Mouse (Mus musculus) layer of hippocampus, postnatal 25 days (tissue): Measurements from ENCODE around the gene Fndc9. TPM values are rescaled to one million over a fixed set of nuclear protein-coding genes. Genes with fewer than 3 reads are reported as not detected.

Source experiments
- DNase-seq, 2 experiments: peaks; one replicate each; pipeline ENCODE4 v3.0.0; 2022; ENCODE audit warnings: mixed read lengths in 2 of 2, low spot score in 1 of 2; ENCODE audit errors: extremely low spot score in 1 of 2
- total RNA-seq, 2 experiments: library from RNA; stranded (reverse); gene quantifications; 2 replicates each; pipeline ENCODE4 v1.2.3; 2021

The Fndc9 gene
- under 1 TPM; 0.71 to 0.77 TPM for total RNA-seq

DNA sequence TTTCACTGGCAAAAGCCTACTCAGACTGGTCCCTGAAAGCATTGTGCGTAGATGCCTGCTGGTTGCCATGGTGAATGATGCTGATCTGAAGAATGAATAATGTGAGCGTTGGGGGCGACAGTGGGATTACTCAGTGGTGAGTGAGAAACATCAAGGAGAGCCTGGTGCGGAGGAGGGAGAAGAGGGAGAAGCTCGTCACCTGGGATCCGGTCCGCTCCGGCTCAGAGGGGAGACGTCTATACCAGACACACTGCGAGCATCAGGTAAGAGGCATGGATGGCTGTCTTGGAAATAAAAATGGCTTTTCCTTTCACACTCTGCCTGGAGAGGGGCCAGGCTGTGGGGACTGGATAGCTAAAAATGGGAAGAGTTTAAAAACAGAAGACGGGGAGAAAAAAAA, at the start of gene Fndc9:
TSS of gene Fndc9 (plus strand) at position 198 of the 400 bp plus-strand sequence.
- no peak for DNase-seq

DNA sequence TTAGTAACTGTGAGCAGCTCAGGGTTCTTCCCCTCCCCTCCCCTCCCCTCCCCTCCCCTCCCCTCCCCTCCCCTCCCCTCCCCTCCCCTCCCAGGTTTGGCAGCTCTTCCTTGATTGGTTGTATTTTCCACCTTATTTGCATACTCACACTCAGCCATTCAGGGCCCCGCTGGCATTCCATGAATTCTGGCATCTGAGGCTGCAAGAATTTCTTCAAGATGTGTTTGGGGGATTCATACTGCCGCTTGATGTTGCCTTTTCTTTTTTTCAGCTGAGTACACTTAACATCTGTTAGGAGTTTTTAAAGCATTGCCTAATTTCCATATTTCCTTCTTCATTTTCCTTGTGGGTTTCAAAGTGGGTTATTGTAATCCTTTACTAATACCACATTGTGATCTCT, 47.0 kb upstream of the Fndc9 start:
- no peak for DNase-seq

DNA sequence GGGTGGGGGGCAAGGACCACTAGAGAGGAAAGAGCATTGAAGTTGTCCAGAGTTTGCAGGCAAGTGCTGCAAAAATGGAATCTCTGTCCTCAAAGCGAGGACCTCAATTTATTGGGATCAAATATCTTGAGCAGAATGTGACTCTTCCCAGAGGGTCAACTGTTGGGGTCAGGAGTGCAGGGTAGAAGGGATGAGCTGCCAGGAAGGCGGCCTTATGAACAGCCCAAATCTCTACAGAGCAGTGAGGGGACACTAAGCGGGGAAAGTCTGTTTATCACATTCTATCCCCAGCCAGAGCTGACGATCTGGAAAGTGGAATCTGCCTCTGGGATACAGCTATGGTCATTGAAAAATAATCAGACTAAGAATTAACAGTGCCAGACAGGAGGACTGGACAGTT, 41.2 kb upstream of the Fndc9 start:
- no peak for DNase-seq

DNA sequence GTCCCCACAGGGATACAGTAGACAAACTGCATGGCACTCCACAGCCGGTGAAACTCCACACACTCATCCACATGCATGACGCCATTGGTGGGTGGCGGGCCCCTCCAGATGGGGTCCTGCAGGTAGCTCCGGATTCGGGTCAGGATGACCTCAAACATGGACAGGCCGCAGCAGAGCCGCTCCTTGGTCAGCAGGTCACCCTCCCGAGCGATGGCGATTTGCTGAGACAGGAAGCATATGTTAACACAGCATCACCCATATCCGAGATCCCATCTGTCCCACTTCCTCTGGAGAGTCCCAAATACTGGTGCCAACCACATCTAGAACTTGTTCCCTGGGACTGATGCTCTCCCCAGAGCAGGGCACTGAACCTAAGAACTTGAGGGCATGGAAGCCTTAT, 34.7 kb upstream of the Fndc9 start:
- DNase-seq, result no peak

DNA sequence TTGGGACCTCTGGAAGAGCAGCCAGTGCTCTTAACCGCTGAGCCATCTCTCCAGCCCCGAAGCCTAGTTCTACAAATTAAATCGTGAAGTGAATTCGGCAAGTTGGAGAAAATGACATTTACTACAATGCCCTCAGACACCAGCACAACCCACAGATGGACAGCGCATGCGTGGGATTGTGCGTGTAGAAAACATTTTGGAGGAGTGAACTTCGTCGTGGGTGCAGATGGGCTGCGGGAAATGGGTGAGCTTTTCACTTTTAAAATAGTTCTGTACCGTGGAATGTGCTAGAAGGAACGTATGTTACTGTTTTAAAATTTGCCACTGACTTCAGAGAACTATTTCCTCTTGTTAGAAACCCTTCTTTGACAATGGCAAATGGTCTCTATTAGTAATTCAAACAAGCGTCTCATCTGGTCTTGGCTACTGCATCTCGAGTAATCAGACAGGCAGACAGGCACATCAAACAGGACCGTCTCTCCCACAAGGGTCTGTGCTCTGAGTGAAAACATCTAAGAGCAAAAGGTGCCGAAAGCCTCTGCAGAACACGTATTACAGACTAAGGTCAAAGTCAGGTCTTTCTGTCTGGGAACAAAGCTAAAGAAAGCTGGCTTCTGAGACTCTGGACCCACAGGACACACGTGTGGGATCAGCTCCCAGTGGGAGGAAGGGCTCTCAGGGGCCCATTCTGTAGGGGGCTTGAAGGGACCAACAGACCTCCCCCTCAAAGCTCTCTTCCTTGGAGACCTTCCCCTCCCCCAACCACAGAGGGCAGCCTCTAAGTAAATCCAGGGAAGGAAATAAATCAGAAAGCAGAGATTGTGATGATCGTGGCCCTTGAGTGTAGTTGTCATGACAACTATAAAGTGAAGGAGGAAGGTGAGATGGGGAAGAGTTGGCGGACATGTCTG, 33.4 kb upstream of the Fndc9 start:
- no peak for DNase-seq

DNA sequence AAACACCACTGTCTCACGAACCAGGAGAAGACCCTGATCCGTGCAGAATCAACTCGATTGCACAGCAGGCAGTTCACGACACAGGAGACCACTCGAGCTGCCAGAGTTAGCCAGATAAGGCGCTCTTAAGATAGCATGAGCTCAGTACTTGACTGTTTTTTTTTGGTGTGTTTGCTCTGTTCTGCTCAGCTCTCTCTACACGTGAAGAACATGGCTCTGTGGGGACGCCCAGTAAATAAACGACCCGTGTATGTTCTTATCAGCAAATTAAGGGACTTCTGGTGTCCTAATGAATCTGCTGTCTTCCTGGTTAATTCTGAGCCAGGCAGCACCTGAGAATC, 32.8 kb upstream of the Fndc9 start:
- no peak for DNase-seq

DNA sequence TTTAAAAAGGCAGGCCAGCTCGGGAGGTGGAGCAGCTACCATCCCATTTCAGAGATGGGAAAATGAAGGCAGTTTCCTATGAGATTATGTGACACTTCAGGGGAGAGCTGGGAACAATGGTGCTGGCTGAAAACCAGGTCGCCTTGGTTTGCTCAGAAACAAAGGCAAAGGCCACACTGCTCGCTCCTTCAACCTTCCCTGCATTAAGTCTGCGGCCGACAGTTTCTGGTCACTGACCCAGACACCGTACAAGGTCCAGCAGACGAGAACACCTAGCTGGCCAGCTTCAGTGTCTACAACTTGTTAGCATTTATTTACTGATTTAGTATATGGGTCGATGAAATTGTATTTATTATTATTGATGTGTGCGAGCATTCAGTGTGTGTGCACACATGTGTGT, 30.5 kb upstream of the Fndc9 start:
- no peak for DNase-seq

DNA sequence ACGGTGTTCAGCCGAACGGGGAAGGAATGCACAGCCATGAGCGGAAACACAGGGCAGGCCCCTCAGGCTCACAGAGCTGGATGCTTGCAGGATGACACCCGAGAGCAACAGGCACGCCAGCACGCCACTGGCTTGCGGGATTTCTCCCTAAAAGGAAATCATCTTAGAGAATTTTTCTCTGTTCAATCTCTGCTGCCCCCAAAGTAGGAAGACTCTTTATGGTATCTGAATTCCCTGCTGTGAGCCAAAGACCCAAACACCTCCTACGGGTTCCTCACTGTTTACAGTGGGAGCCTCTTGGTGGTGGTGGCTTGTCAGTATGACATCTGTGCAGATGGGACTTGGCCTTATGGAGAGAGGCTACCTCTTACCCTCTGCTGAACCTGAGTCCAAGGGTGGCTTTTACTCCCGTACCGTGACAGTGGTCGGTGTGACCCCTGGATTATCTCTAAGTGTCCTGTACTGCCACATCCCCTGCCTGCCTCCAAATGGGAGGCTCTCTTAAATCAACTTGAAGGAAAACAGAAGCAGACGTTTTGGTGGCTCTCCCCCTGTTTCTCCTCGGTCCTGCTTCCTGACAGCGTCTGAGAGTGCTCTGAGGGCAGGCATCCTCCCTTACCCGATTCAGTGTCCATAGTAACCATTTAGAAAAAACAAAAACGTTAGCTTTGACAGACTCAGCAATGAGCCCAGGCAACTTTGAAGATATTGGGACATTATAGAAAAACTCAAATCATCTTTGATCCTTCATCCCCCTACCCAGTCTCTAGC, 29.5 kb upstream of the Fndc9 start:
- no peak for DNase-seq

DNA sequence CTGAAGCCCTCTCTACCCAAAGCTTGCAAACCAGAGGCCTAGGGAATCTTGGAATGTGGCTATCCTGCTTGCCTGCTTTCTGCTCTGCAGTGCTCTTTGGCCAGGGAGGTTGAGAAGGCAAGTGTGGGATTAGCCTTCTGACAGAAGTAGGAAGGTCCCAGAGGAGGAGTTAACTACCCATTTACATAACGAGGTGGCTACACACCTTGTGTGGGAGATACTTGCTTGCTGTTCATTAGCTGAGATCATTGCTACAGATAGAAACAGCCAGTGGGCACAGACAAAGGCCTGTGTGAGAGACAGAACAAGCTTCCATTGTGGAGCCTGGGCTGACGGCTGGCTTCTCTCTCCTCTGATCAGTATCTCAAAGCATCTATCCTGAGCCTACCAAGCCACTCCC, 25.4 kb upstream of the Fndc9 start:
- no peak for DNase-seq

DNA sequence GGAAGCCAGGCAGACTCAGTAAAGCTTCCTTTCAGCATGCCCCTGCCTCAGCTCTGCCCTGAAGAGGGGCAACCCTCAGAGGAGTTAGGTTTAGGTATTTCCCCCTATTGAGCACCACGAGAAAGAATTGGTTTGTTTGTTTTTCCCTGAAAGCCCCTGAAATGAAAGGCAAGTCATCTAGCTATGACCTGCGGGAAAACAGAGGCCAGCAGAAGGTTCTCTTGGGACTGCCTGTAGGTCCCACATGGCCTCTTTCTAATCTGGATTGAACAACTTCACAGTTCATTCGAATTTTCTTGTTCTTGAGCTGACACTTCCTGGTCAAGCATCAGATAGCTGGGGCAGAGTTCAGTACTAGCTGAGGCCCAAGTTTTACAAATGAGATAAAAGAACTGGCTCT, 23.5 kb upstream of the Fndc9 start:
- DNase-seq, result no peak

DNA sequence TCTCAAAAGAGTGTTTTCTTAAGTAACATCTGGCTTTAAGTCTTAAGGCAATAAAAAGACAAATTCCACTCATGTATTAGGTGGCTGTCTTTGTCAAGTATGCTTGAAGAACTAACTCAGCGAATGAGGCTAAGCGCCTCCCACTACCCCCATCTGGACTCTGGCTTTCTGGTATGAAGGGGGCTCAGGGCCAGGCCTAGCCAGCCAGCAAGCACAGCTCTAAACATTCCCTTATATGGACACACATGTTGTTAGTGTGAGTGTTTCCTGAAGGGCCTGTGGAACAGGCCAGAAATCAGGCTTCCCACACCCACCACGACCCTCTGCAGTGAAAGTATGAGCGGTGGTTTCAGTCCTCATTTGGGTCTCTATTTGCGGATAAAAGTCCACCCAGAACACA, 21.5 kb upstream of the Fndc9 start:
- no peak for DNase-seq

DNA sequence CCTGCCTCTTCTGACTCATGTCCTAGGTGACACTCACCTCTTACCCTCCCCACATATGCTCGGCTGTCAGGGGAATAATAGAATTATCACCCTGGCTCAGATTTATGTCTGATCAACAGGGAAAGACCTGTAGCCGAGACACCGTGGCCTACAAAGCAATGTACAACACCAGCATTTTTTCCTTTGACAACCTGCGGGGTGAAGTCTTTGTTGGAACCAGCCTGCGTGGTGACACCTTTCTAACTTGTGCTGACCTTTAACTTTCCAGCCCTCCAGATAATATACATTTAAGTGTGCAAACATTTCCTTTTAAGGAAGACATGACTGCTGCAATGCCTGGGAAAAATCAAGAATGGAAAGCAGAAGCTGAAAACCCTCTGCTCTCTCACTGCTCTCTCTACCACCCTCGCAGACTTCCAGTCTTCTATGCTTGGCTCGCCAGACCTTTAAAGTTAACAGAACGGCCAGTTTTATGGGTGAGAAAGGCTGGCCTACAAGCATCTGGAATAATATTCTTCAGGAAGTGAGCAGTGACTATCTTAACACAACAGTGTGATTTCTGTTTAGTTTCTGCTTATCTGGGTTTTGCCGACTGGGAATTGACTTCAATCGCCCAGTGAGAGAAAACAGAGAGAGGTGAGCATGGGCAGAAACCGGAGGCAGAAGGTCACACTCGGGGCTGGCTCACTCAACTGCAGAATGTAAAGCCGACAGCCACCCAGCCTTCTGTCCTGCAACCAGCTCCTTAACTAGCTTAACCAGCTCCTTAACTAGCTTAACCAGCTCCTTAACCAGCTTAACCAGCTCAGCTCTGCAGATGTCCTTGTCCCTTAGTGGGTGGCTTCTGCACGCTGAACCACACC, 20.7 kb upstream of the Fndc9 start:
- no peak for DNase-seq

DNA sequence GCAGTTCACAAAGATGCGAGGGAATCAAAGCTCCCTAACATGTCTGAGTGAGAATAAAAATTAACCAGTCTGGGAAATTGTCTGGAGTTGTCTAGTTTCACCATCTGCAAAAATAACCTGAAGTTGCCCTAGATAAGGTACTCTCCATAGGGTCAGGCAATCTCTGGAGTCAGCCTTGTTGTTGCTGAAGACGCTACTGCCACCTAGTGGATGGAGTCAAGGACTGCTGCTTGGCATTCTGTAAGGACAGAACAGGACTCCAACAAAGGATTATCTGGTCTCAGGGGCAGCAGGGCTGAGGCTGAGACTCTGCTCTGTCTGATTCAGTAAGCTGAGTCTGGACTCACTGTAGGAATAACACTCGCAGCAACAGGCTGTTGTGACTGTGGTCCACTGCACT, 20.0 kb upstream of the Fndc9 start:
- DNase-seq, result peak in 1 of 2 experiments; percentile 31

DNA sequence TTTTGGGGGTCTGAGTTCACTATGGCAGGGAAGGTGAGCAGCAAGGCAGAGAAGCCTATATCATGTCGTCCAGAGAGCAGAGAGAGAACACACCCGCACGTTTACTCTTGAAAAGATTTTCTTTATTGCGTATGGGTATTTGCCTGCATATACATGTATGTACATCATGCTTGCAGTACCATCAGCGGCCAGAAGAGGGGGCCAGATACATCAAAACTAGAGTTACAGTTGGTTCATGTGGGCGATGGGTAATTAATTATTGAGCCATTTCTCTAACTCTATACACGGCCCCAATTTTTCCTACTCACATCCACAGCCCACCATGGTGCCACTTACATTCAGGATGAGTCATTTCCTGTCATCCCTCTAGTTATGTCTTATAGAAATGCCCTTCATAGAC, 18.7 kb upstream of the Fndc9 start:
- DNase-seq, result peak in 1 of 2 experiments; percentile 60

DNA sequence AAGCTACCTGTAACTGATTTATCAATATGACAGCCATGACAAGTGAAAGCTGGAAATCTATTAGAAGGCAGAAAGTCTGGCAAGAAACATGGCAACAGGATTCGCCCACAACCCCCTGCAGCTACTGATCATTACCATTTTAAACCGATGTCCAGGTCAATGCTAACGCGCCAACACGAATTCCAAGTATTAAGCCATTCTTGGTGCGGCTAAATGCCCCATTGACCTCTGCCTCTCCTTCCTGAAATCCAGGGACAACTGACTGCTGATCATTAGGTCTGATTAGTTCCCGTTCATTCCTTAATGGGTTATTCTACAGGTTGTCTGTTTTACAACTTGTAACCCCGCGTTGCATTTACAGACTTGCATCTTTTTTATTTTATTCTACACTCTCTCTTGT, 17.6 kb upstream of the Fndc9 start:
- DNase-seq, result no peak

DNA sequence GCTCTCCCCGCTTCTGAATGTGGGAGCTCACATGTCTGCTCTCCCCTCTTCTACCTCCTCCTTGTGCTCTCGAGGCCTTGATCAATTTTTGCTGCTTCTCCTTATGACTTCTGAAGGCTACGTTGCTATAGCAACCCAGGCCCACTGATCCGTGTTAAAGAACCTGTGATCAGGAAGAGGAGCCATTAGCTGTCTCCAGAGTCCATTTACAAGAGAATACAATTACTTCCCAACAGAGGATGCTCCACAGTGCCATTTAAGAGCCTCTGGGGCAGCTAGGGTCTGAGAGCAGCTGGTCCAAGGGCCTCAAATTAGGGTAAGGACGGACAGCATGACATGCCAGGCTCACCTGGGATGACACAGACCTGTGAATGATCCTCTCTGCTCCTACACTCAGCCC, 16.7 kb upstream of the Fndc9 start:
- DNase-seq, result no peak

DNA sequence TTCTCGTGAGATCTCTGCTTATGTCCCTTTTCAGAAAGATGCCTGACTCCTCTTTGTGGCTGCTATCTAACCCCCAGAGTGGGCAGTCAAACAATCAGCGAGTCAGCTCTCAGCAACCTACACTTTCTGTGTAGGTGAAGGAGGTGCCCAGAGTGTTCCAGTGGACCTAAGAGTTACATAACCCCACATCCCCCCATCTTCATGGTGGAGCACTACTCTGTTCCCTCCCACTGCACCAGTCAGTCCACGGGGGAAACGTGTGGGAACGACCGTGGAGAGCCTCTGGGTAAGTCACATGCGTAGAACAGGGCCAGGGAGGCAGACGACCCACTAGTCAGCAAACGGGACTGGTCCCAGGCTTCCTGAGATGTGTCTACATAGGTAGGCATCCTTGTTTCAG, 16.0 kb upstream of the Fndc9 start:
- no peak for DNase-seq

DNA sequence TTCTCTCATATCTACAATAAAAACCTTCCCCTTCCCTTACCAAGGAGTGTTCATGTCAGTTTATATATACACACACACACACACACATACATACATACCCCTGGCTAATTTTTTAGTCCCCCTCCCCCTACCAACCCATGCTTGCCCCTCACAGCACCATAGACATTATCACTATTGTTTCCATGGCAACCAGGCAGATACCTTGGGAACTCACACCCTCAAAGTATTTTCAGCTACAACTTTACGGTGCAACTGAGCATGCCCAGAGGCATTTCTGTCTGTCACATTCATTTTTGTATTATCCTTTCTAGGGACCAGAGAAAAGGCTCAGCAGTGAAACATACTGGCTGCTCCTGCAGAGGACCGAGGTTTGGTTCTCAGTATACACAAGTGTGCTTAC, 15.1 kb upstream of the Fndc9 start:
- DNase-seq, result no peak

DNA sequence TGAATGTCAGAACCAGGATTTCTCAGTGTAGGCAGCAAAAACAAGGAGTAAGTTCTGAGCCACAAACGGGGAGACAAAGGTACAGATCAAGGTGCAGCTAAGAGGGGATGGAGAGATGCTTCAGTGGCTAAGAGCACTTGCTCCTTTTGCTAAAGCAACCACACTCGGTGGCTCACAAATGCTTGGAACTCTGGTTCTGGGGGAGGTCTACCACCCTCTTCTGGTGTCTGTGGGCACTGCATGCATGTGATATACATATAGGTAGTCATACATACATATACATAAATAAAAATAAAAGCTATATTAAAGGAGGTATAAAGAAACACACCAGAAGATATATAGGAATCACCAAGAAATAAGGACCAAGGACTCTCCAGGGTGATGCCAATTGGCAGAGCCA, 11.8 kb upstream of the Fndc9 start:
- DNase-seq, result no peak

DNA sequence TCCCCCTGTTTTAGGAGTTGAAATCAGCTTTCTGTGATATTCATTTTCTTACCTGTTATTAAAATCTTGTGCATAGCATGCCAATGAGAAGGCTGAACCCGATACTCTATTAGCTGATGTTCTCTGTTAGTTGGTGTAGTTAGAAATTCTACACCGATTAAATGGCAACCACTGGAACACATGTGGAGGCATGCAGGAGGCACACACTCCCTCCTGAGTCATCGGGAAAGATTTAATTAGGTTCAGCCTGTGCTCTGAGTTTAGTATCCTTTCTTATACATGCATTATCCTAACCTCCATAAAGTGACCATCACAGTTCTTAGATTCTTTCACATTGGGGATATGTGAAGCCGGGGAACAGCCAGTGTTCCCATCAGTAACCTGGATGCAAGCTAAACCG, 10.0 kb upstream of the Fndc9 start:
- no peak for DNase-seq

DNA sequence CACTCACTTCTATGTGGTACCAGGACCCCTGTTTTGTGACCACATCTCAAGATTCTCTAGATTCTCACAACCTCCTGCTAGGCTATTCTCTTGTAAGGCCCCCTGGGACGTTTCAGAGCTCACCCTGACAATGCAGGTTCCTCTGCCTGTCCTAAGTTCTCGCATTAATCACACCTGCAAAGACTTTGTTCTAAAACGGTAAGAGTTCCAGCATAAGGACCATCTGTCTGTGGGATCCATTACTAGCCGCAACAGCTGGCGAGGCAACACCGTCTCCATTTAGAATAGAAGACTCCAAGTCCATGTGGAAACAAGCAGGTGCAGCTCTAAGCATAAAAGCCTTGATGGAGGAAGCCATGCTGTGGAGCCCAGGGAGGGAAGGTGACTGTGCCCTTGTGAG, 5.1 kb upstream of the Fndc9 start:
- no peak for DNase-seq
